Mouse (Mus musculus): Measurements from ENCODE around the gene Padi4. TPM values are rescaled to one million over a fixed set of nuclear protein-coding genes. Genes with fewer than 3 reads are reported as not detected.

Padi4 gene
- total and polyA plus RNA-seq, 3 experiments: 0.70 to 2.6 (median 2.5) TPM

- Histone ChIP-seq H3K4me1 (ENCODE audit: control insufficient read depth, insufficient read depth, low read length) (peaks cover 5% of the 10 kb centered on the region), H3K27me3 (ENCODE audit: control insufficient read depth, insufficient read depth, low read length) (no peaks in the 10 kb centered on the region), H3K9ac (ENCODE audit: low read depth, low read length) (no peak overlapping the region), H3K36me3 (ENCODE audit: control insufficient read depth, insufficient read depth, low read length) (no peaks in the 10 kb centered on the region), H3K79me2 (replicated peaks; ENCODE audit: control insufficient read depth, insufficient read depth, low read length) (no peaks in the 10 kb centered on the region), H3K27ac (no peak overlapping the region), H3K4me3 (no peak overlapping the region)
- 54% methylated on average over 4 of the region's 4 CpGs for WGBS
- TF ChIP-seq POLR2A (IDR thresholded peaks at IDR 0.05; ENCODE audit: insufficient read depth, low read depth, low read length) (no peak), EP300 (IDR thresholded peaks at IDR 0.05; ENCODE audit: insufficient read depth, low read depth, low read length) (no peak), CTCF (IDR thresholded peaks at IDR 0.05) (no peak)
- no peak for DNase-seq
- intact Hi-C loops (cut with DNase I): no loop called here
Measured at GRCm38 (mm10) chr4:140704166-140704565, 69.9 kb downstream of the Padi4 start.

- H3K27ac ChIP-seq: no peak overlapping the region
Measured at GRCm38 (mm10) chr4:140703636-140704035, 70.4 kb downstream of the Padi4 start.

GRCm38 (mm10) chr4:140702611-140703327 lies 71.3 kb downstream of the Padi4 start:
- 2% methylated on average over 43 of the region's 68 CpGs for WGBS
- intact Hi-C loops (cut with DNase I): no loop called here
- Histone ChIP-seq H3K36me3 (ENCODE audit: control insufficient read depth, insufficient read depth, low read length) (no peaks in the 10 kb centered on the region), H3K27ac (peak overlapping the region; percentile 89), H3K4me1 (ENCODE audit: control insufficient read depth, insufficient read depth, low read length) (peaks cover 5% of the 10 kb centered on the region), H3K79me2 (replicated peaks; ENCODE audit: control insufficient read depth, insufficient read depth, low read length) (no peaks in the 10 kb centered on the region), H3K9ac (ENCODE audit: low read depth, low read length) (peak overlapping the region; percentile 92), H3K27me3 (ENCODE audit: control insufficient read depth, insufficient read depth, low read length) (no peaks in the 10 kb centered on the region), H3K4me3 (peak overlapping the region; percentile 90)
- TF ChIP-seq POLR2A (IDR thresholded peaks at IDR 0.05; ENCODE audit: insufficient read depth, low read depth, low read length) (no peak), CTCF (IDR thresholded peaks at IDR 0.05) (no peak), EP300 (IDR thresholded peaks at IDR 0.05; ENCODE audit: insufficient read depth, low read depth, low read length) (no peak)
- DNase-seq: peak; percentile 93

More at GRCm38 (mm10) chr4:140703636-140704035, 70.4 kb downstream of the Padi4 start:
- peaks cover 5% of the 10 kb centered on the region for H3K4me1 ChIP-seq (ENCODE audit: control insufficient read depth, insufficient read depth, low read length)
- no peak overlapping the region for H3K4me3 ChIP-seq
- no peaks in the 10 kb centered on the region for H3K36me3 ChIP-seq (ENCODE audit: control insufficient read depth, insufficient read depth, low read length)
- no peaks in the 10 kb centered on the region for H3K27me3 ChIP-seq (ENCODE audit: control insufficient read depth, insufficient read depth, low read length)
- intact Hi-C loops (cut with DNase I): no loop called here
- no peaks in the 10 kb centered on the region for H3K79me2 ChIP-seq (replicated peaks; ENCODE audit: control insufficient read depth, insufficient read depth, low read length)
- no peak for TF ChIP-seq CTCF (IDR thresholded peaks at IDR 0.05)
- no peak for TF ChIP-seq EP300 (IDR thresholded peaks at IDR 0.05; ENCODE audit: insufficient read depth, low read depth, low read length)
- TF ChIP-seq POLR2A (IDR thresholded peaks at IDR 0.05; ENCODE audit: insufficient read depth, low read depth, low read length): no peak
- DNase-seq: no peak
- no peak overlapping the region for H3K9ac ChIP-seq (ENCODE audit: low read depth, low read length)
- WGBS: 55% methylated on average over 8 of the region's 8 CpGs

- no peaks in the 10 kb centered on the region for H3K79me2 ChIP-seq (replicated peaks; ENCODE audit: control insufficient read depth, insufficient read depth, low read length)
- intact Hi-C loops (cut with DNase I): loop anchor here (1.0 kb wide), 1 partner anchor 40 kb away; no protein-coding TSS in a partner anchor
- WGBS: 2% methylated on average over 95 of the region's 107 CpGs
- H3K27me3 ChIP-seq (ENCODE audit: control insufficient read depth, insufficient read depth, low read length): no peaks in the 10 kb centered on the region
- peaks cover 5% of the 10 kb centered on the region for H3K4me1 ChIP-seq (ENCODE audit: control insufficient read depth, insufficient read depth, low read length)
- TF ChIP-seq EP300 (IDR thresholded peaks at IDR 0.05; ENCODE audit: insufficient read depth, low read depth, low read length) (no peak), POLR2A (IDR thresholded peaks at IDR 0.05; ENCODE audit: insufficient read depth, low read depth, low read length) (no peak)
- peak overlapping the region; percentile 90 for H3K4me3 ChIP-seq
- no peaks in the 10 kb centered on the region for H3K36me3 ChIP-seq (ENCODE audit: control insufficient read depth, insufficient read depth, low read length)
- peak overlapping the region; percentile 77 for H3K9ac ChIP-seq (ENCODE audit: low read depth, low read length)
- DNase-seq: peak; percentile 61 to 64
- H3K27ac ChIP-seq: peak overlapping the region; percentile 77
Measured at GRCm38 (mm10) chr4:140701716-140702561, 72.1 kb downstream of the Padi4 start.

- WGBS: under 1% methylated on average over 58 of the region's 61 CpGs
- H3K79me2 ChIP-seq (replicated peaks; ENCODE audit: control insufficient read depth, insufficient read depth, low read length): no peaks in the 10 kb centered on the region
- intact Hi-C loops (cut with DNase I): loop anchor here (1.0 kb wide), 1 partner anchor 39 kb away; no protein-coding TSS in a partner anchor
Measured at GRCm38 (mm10) chr4:140701049-140701715, 72.9 kb downstream of the Padi4 start.

More at GRCm38 (mm10) chr4:140701049-140701715, 72.9 kb downstream of the Padi4 start:
- DNase-seq: peak; percentile 89 to 90
- H3K4me3 ChIP-seq: peak overlapping the region; percentile 90
- TF ChIP-seq CTCF (IDR thresholded peaks at IDR 0.05) (peak; percentile 61), POLR2A (IDR thresholded peaks at IDR 0.05; ENCODE audit: insufficient read depth, low read depth, low read length) (peak; percentile 76), EP300 (IDR thresholded peaks at IDR 0.05; ENCODE audit: insufficient read depth, low read depth, low read length) (no peak)
- H3K36me3 ChIP-seq (ENCODE audit: control insufficient read depth, insufficient read depth, low read length): no peaks in the 10 kb centered on the region
- peaks cover 5% of the 10 kb centered on the region for H3K4me1 ChIP-seq (ENCODE audit: control insufficient read depth, insufficient read depth, low read length)
- H3K27me3 ChIP-seq (ENCODE audit: control insufficient read depth, insufficient read depth, low read length): no peaks in the 10 kb centered on the region
- H3K9ac ChIP-seq (ENCODE audit: low read depth, low read length): peak overlapping the region; percentile 71
- peak overlapping the region; percentile 77 for H3K27ac ChIP-seq
